Mouse (Mus musculus): Measurements from ENCODE around the gene Gm20388.
A peak's percentile ranks its signal among the peaks of the same experiment; 100 is the strongest.

Gm20388 gene

GRCm38 (mm10) chr8:120487729-120488510 is 577.3 kb downstream of the Gm20388 start:
- peak; percentile 72 to 74 for DNase-seq

GRCm38 (mm10) chr8:120488636-120489131 is 578.0 kb downstream of the Gm20388 start:
- DNase-seq = peak; percentile 53 to 57

- DNase-seq = peak; percentile 93
These were observed 578.6 kb downstream of the Gm20388 start for GRCm38 (mm10) chr8:120489142-120489754.

DNA sequence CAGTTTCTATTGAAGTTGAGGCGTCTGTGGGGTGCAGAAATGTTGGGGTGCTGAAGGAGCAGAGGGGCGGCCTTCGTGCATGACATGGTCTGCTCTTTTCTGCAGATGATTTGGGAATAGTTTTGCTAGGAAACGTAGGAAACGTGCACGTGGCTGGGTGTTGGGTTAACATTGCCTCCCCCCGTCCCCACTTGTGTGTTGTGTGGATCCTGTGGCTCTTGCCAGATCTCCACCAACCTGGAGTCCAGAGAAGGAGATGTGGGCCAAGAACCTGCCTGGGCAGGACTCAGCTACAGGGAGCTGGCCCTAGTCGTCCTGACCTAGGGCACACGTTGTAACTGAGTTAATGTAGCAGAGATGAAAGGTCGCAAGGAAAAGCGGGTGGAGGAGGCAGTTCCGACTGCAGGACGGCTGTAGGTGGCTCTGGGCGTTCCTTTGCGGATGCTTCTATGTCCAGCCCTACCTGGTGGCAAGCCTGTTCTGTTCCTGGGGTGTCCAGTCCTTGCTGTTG is 579.2 kb downstream of the Gm20388 start:
- peak; percentile 30 to 33 for DNase-seq

GRCm38 (mm10) chr8:120490354-120491141 is 579.9 kb downstream of the Gm20388 start:
- peak; percentile 64 to 65 for DNase-seq

- DNase-seq = no peak
These were observed 580.6 kb downstream of the Gm20388 start for GRCm38 (mm10) chr8:120491166-120491793.

DNA sequence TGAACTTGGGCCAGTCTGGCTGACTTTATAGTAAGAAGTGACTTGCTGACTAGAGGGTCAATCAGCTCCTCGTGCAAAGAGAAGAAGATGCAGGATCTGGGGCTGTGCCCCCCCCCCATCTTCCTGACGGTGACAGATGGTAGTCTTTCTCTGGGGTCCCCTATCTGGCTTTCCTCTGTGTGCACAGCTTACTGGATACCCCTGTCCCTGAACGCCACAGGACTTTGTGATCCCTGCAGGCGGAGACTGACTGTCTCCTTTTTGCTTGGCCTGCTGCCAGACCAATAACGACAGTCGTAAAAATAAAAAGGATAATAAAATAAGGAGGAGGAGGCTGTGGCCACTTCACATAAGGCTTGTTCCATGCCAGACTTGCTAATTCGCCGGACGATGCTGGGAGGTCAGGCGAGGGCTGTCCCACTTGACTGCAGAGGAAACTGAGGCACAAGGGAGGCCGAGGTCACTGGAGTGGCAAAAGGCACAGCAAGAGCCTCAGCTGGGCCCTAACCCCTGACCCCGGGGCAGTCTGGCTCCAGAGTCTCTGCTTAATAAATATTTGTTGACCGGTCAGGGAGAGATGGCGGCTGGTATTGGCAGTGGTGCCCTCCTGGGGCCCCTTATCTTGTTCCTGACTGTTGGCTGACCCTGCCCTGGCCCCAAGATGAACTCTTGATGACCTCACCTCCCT is 581.7 kb downstream of the Gm20388 start:
- DNase-seq = no peak

- no peak for DNase-seq
These were observed 582.2 kb downstream of the Gm20388 start for GRCm38 (mm10) chr8:120492881-120493220.

DNA sequence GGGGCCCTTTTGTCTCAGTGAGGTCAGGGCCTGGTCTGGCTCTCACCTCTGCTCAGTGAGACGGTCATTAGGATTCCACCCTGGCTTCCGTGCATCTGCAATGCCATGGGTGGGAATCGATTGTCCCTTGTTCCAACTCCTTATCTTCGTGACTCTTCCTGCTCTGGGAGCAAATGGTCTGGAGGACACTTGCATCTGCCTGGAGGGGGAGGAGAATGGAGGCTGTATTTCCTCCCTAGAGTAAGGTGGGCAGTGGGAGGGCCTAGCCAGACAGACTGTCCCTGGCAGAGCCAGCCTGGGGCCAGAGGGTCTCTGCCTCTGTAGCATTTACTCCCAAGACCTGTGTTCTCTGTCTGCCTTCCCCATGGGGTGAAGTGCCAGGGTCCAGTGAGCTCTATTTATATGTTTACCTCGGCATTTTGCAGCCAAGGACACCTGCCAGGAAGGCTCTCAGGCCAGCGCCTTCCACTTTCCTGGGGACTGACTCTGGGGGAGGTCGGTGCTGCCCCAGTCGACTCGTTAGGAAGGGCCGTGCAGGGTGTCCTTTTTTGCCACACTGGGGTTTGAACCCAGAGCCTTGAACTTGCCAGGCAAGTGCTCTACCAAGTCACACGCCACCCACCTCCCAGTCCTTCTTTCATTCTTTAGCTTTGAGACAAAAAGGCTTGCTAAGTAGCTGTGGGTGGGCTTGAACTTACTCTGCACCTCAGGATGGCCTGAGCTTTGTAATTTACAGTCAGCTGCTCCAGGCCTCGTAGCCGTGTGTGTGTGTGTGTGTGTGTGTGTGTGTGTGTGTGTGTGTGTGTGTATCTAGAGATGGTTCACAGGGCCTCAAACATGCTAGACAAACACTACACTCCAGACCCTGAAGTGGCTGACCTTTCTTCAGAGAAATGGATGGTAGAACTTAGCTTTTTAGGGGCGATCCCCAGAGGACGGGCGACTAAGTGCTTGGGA is 583.1 kb downstream of the Gm20388 start:
- DNase-seq = no peak

GRCm38 (mm10) chr8:120494903-120495302 is 584.3 kb downstream of the Gm20388 start:
- DNase-seq = no peak

- no peak for DNase-seq
These were observed 584.8 kb downstream of the Gm20388 start for GRCm38 (mm10) chr8:120495461-120495860.

DNA sequence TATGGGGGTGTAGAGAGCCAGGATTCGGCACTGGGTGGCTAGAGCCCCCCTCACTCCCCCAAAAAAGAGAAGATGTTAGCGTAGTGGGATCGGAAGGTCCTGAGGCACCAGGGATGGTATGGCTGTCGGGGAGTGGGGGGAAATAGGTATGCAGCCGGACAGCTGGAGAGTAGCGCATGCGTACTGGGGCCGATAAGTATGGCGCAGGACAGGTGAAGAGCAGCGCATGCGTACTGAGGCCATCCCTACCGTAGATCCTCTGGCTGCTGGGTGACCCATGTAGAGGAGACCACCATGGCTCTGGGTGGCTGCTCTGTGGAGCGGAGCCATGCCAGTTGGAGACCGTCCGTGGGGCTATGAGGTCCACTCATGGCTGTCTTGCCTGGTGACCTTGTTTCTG is 585.8 kb downstream of the Gm20388 start:
- DNase-seq = no peak

GRCm38 (mm10) chr8:120497503-120497946 is 586.9 kb downstream of the Gm20388 start:
- DNase-seq = peak in 1 of 2 experiments; percentile 30

GRCm38 (mm10) chr8:120498349-120498831 is 587.7 kb downstream of the Gm20388 start:
- DNase-seq = no peak

DNA sequence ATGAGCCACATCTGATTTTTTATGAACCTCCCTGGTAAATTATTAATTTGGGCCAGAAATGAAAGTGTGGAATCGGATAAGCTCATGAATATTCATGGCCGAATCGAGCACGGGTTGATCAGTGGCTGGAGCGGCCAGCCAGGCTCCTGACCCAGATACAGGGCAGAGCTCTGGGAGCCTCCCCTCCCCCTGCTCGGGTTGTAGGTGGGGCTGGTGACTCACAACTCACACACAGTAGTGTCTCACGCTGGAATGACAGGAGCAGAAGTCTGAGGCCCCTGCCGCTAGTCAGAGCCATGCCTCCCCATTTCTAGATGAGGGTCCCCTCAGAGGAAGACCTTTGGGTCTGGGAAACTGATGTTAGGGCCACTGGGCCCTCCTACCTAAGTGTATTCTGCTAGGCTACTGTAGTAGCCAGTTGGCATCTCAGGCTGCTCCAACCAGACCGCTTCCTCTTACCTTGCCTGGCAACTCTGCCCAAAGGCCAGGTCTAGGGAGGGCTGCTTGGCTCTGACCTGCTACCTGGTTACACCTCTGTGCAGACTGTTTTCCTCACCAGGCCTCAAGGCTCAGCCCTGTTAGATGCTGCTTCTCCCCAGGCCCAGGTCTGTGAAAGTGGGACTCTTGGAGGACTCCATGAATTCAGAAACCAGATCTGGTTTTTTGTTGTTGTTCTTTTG is 588.4 kb downstream of the Gm20388 start:
- no peak for DNase-seq

DNA sequence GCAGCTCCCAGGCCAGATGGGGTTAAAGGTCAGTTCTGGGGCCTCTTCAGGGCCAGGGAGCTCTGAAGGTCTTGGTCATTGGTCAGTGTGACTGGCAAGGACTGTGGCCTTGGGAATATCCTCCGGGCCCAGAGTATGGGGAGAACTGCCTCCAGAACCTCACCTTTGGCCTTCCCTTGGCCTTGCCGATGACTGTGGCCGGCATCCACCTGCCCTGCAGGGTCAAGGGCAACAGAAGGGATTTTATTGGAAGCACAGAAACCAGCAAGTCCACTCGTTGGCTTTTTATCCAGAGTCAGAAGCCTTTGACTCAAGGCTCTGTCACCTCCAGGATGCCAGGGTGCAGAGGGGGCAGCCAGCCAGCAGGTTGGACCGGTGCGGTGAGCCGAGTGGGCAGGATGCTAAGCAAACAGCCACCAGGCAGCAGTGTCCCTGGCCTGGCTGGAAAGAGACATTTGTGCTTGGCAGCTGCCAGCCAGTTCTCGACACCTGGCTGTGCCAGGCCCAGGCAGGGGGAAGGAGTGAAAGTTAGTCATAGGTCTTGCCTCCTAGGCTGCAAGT is 590.1 kb downstream of the Gm20388 start:
- DNase-seq = no peak

DNA sequence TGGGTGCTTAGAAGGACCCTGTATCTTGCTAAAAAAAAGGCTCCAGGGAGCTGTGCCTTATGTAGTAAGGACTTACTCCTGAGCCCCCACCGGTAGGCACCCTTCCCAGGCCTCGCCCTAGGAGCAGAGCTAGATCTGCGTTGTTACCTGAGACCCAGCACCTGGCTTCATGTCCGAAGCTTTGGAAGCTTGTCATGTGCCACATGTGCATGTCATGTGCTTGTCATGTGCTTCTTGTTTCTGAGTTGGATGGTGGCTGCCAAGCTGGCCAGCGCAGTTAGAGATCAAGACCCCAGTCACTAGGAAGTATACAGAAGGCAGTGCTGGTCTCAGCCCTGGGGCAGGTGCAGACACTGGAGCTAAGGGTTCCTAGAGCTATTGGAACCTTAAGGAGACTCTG is 590.8 kb downstream of the Gm20388 start:
- peak in 1 of 2 experiments; percentile 25 for DNase-seq

DNA sequence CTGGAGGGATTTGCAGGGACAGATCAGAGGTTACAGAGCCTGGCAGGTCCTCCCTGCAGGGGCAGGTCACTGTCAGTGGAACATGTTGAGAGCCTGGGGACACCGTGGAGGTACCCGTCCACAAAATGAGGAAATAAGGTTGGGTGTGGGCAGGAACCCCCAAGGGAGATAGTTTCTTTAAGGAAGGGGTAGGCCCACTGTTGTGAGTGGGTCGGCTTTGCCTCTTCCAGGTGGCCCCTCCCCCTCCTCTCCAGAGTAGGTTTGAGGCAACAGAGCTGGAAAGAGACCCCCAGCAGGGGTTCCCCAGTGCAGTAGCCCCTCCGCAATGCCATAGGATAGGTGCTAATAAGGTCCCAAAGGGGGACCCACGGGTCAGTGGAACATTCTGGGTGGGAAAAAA is 591.8 kb downstream of the Gm20388 start:
- DNase-seq = peak; percentile 48 to 59

DNA sequence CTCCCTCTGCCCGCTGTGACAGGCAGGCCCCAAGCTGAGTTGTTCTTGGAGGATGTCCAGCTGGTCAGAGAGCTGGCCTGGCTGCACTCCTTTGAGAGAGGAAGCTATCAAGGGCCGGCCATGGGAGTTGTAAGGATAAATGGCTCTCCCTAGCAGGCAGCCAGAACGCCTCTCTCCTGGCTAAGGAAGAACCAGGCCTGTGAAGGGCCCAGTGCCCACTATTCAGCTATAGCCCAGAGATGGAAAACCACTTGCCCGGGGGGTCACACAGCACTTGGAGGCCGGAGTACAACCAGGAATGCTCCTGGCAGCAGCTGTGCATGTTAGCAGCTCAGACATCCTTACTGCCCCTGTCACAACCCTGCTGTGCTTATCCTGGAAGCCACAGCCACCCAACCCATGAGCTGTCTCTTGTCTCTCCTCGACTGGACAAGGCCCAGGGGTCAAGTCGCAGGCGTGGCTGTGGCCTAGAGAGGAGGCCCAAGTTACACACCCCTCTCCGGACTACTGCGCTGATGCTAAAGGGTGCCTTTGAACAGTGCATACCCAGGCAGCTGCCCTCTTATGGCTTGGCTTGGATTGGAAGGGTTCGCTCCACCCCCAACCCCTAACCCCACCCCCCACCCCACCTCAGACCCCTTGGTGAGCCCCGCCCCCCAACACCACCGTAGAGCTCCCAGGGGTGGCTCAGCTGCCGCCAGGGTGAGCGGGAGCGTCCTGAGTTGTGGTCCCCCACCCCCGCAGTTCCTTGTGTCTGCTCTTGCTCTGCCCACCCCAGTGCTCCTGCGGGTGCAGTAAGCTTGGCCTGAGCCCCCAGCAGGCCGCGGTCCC is 593.8 kb downstream of the Gm20388 start:
- peak in 1 of 2 experiments; percentile 22 for DNase-seq

Data from B cell, adult 2 months (primary cell).